Mouse (Mus musculus) spleen, adult 2 months (tissue): ENCODE results near the gene Adar.

Experiments
- CTCF ChIP-seq: fragments of 200-500 bp; IDR thresholded peaks from 2 replicates; pipeline ENCODE4 v1.5.1; 2011; ENCODE audit warnings: mild to moderate bottlenecking, inconsistent platforms; ENCODE audit not compliant: insufficient read depth, insufficient read length, insufficient replicate concordance; ENCODE audit errors: extremely low read depth
- POLR2A ChIP-seq: fragments of 200-500 bp; IDR thresholded peaks from 2 replicates; pipeline ENCODE4 v1.6.1; 2011; ENCODE audit warnings: low read depth, low read length, inconsistent platforms

- no peak for TF ChIP-seq POLR2A
- TF ChIP-seq CTCF = no peak
Observed at GRCm38 (mm10) chr3:89799476-89799875, 84.7 kb downstream of the Adar start.
